Mouse (Mus musculus) intestine, embryonic 15.5 days (tissue): ENCODE data around the gene Itgbl1. TPM values are rescaled to one million over a fixed set of nuclear protein-coding genes. Genes with fewer than 3 reads are reported as not detected.

Source experiments
- ATAC-seq: fragments of 200-750 bp; cut with Nextera tagmentation; 2 replicates; pipeline ENCODE4 v1.8.0; 2017; ENCODE audit warnings: moderate TSS enrichment, moderate library complexity
- H3K27ac ChIP-seq: fragments of 300-500 bp; sonication (generic); 2 replicates; pipeline ENCODE4 v1.5.1; 2015; ENCODE audit warnings: mild to moderate bottlenecking, inconsistent platforms
- H3K27me3 ChIP-seq: fragments of 300-500 bp; sonication (generic); replicated peaks from 2 replicates; pipeline ENCODE4 v1.6.1; 2015; ENCODE audit warnings: inconsistent platforms
- H3K36me3 ChIP-seq: fragments of 300-500 bp; sonication (generic); 2 replicates; pipeline ENCODE4 v1.6.1; 2015; ENCODE audit warnings: inconsistent platforms
- H3K4me1 ChIP-seq: fragments of 300-500 bp; sonication (generic); replicated peaks from 2 replicates; pipeline ENCODE4 v1.6.1; 2015; ENCODE audit warnings: inconsistent platforms
- H3K4me2 ChIP-seq: fragments of 300-500 bp; sonication (generic); replicated peaks from 2 replicates; pipeline ENCODE4 v1.6.1; 2015; ENCODE audit warnings: mild to moderate bottlenecking, inconsistent platforms
- H3K4me3 ChIP-seq: fragments of 300-500 bp; sonication (generic); replicated peaks from 2 replicates; pipeline ENCODE4 v1.5.1; 2015; ENCODE audit warnings: inconsistent platforms
- H3K9ac ChIP-seq: fragments of 300-500 bp; sonication (generic); 2 replicates; pipeline ENCODE4 v1.6.1; 2015; ENCODE audit warnings: inconsistent platforms
- H3K9me3 ChIP-seq: fragments of 300-500 bp; sonication (generic); 2 replicates; pipeline ENCODE4 v1.6.1; 2016; ENCODE audit warnings: inconsistent platforms
- WGBS: fragments of 180-500 bp; shearing (Covaris S2); methylation state at CpG from one replicate; pipeline ENCODE4 v1.1.7; 2015; 5-methylcytosine and 5-hydroxymethylcytosine counted together
- polyA plus RNA-seq: library from polyadenylated mRNA; unstranded; fragments of >200 nt; fragmentation: Nextera tagmentation; extraction: Ambion mirVana; gene quantifications from 2 replicates; pipeline ENCODE4 v1.2.1, GENCODE M21; 2015

Gene Itgbl1
- polyA plus RNA-seq, 1 experiment from 2014 or later, result 0.19 TPM

GRCm38 (mm10) chr14:123759534-123759933 is 99.8 kb downstream of the Itgbl1 start:
- Histone ChIP-seq H3K36me3 (no peaks in the 10 kb centered on the region), H3K9ac (no peak overlapping the region), H3K27ac (no peak overlapping the region), H3K4me3 (no peak overlapping the region), H3K4me2 (no peak overlapping the region), H3K9me3 (no peaks in the 10 kb centered on the region), H3K4me1 (no peaks in the 10 kb centered on the region), H3K27me3 (no peaks in the 10 kb centered on the region)
- WGBS, result 57% methylated on average over 1 of the region's 1 CpGs
- ATAC-seq, result no peak

- Histone ChIP-seq H3K27me3 (no peaks in the 10 kb centered on the region), H3K4me1 (no peaks in the 10 kb centered on the region), H3K4me2 (no peak overlapping the region), H3K36me3 (no peaks in the 10 kb centered on the region), H3K27ac (no peak overlapping the region), H3K9ac (no peak overlapping the region), H3K4me3 (no peak overlapping the region), H3K9me3 (no peaks in the 10 kb centered on the region)
- 80% methylated on average over 4 of the region's 4 CpGs for WGBS
- ATAC-seq, result no peak
Observed at GRCm38 (mm10) chr14:123760079-123760478, 100.3 kb downstream of the Itgbl1 start.

- no peak for ATAC-seq
- Histone ChIP-seq H3K4me3 (no peak overlapping the region), H3K27me3 (no peaks in the 10 kb centered on the region), H3K9me3 (no peaks in the 10 kb centered on the region), H3K4me2 (no peak overlapping the region), H3K9ac (no peak overlapping the region), H3K4me1 (no peaks in the 10 kb centered on the region), H3K27ac (no peak overlapping the region), H3K36me3 (no peaks in the 10 kb centered on the region)
Observed at GRCm38 (mm10) chr14:123801744-123802143, 142.0 kb downstream of the Itgbl1 start.

- Histone ChIP-seq H3K9ac (no peak overlapping the region), H3K27me3 (no peaks in the 10 kb centered on the region), H3K4me3 (no peak overlapping the region), H3K4me1 (no peaks in the 10 kb centered on the region), H3K9me3 (no peaks in the 10 kb centered on the region), H3K4me2 (no peak overlapping the region), H3K36me3 (no peaks in the 10 kb centered on the region), H3K27ac (no peak overlapping the region)
- 76% methylated on average over 5 of the region's 5 CpGs for WGBS
- ATAC-seq, result no peak
Observed at GRCm38 (mm10) chr14:123837662-123838061, 177.9 kb downstream of the Itgbl1 start.

GRCm38 (mm10) chr14:123843675-123844425 is 184.1 kb downstream of the Itgbl1 start:
- Histone ChIP-seq H3K27me3 (no peaks in the 10 kb centered on the region), H3K4me3 (no peak overlapping the region), H3K4me2 (no peak overlapping the region), H3K4me1 (no peaks in the 10 kb centered on the region), H3K27ac (no peak overlapping the region), H3K36me3 (no peaks in the 10 kb centered on the region), H3K9ac (no peak overlapping the region), H3K9me3 (no peaks in the 10 kb centered on the region)
- no peak for ATAC-seq
- WGBS, result 66% methylated on average over 8 of the region's 8 CpGs

GRCm38 (mm10) chr14:123864531-123864930 is 204.8 kb downstream of the Itgbl1 start:
- Histone ChIP-seq H3K4me3 (no peak overlapping the region), H3K36me3 (no peaks in the 10 kb centered on the region), H3K9me3 (no peaks in the 10 kb centered on the region), H3K4me2 (no peak overlapping the region), H3K27me3 (no peaks in the 10 kb centered on the region), H3K9ac (no peak overlapping the region), H3K4me1 (no peaks in the 10 kb centered on the region), H3K27ac (no peak overlapping the region)
- 85% methylated on average over 1 of the region's 1 CpGs for WGBS
- no peak for ATAC-seq

GRCm38 (mm10) chr14:123865779-123866726 is 206.3 kb downstream of the Itgbl1 start:
- no peak overlapping the region for H3K27ac ChIP-seq
- no peak for ATAC-seq
- no peaks in the 10 kb centered on the region for H3K4me1 ChIP-seq
- WGBS, result 61% methylated on average over 6 of the region's 6 CpGs
- H3K4me2 ChIP-seq, result no peak overlapping the region
- no peaks in the 10 kb centered on the region for H3K36me3 ChIP-seq
- no peaks in the 10 kb centered on the region for H3K9me3 ChIP-seq
- no peak overlapping the region for H3K4me3 ChIP-seq
- H3K9ac ChIP-seq, result no peak overlapping the region
- no peaks in the 10 kb centered on the region for H3K27me3 ChIP-seq

- no peaks in the 10 kb centered on the region for H3K27me3 ChIP-seq
- no peaks in the 10 kb centered on the region for H3K36me3 ChIP-seq
- H3K9me3 ChIP-seq, result no peaks in the 10 kb centered on the region
- no peak for ATAC-seq
- no peak overlapping the region for H3K27ac ChIP-seq
- no peak overlapping the region for H3K9ac ChIP-seq
- H3K4me2 ChIP-seq, result no peak overlapping the region
- H3K4me1 ChIP-seq, result no peaks in the 10 kb centered on the region
- no peak overlapping the region for H3K4me3 ChIP-seq
- 88% methylated on average over 1 of the region's 1 CpGs for WGBS
Observed at GRCm38 (mm10) chr14:123927903-123928302, 268.1 kb downstream of the Itgbl1 start.

- Histone ChIP-seq H3K4me3 (no peak overlapping the region), H3K9ac (no peak overlapping the region), H3K27ac (no peak overlapping the region), H3K27me3 (no peaks in the 10 kb centered on the region), H3K4me2 (no peak overlapping the region), H3K36me3 (no peaks in the 10 kb centered on the region), H3K4me1 (no peaks in the 10 kb centered on the region), H3K9me3 (no peaks in the 10 kb centered on the region)
- WGBS, result 63% methylated on average over 2 of the region's 2 CpGs
- ATAC-seq, result no peak
Observed at GRCm38 (mm10) chr14:123966531-123966930, 306.8 kb downstream of the Itgbl1 start.

- no peaks in the 10 kb centered on the region for H3K36me3 ChIP-seq
- no peak for ATAC-seq
- WGBS, result 83% methylated on average over 6 of the region's 6 CpGs
Observed at GRCm38 (mm10) chr14:123967996-123968395, 308.2 kb downstream of the Itgbl1 start.

GRCm38 (mm10) chr14:123990591-123991195 is 330.9 kb downstream of the Itgbl1 start:
- Histone ChIP-seq H3K27me3 (no peaks in the 10 kb centered on the region), H3K9me3 (no peaks in the 10 kb centered on the region), H3K4me3 (no peak overlapping the region), H3K4me1 (no peaks in the 10 kb centered on the region), H3K9ac (no peak overlapping the region), H3K4me2 (no peak overlapping the region), H3K27ac (no peak overlapping the region), H3K36me3 (no peaks in the 10 kb centered on the region)
- no peak for ATAC-seq
- 76% methylated on average over 2 of the region's 2 CpGs for WGBS

More at GRCm38 (mm10) chr14:123967996-123968395, 308.2 kb downstream of the Itgbl1 start:
- no peak overlapping the region for H3K27ac ChIP-seq
- no peaks in the 10 kb centered on the region for H3K27me3 ChIP-seq
- no peaks in the 10 kb centered on the region for H3K9me3 ChIP-seq
- H3K4me1 ChIP-seq, result no peaks in the 10 kb centered on the region
- no peak overlapping the region for H3K9ac ChIP-seq
- H3K4me2 ChIP-seq, result no peak overlapping the region
- H3K4me3 ChIP-seq, result no peak overlapping the region
